Mouse (Mus musculus) liver, embryonic 14.5 days (tissue): Measurements from ENCODE around the gene 1700014D04Rik.

Experiments used
- CTCF ChIP-seq: IDR thresholded peaks from 2 replicates; pipeline ENCODE4 v1.5.1; 2016; ENCODE audit warnings: antibody characterized with exemption, low read depth, control low read depth
- EP300 ChIP-seq: IDR thresholded peaks from 2 replicates; pipeline ENCODE4 v1.6.1; 2016; ENCODE audit warnings: antibody characterized with exemption, low read depth

- TF ChIP-seq CTCF (no peak), EP300 (no peak)
These were observed 3.8 kb upstream of the 1700014D04Rik start for GRCm38 (mm10) chr13:59750310-59750709.
